Mouse (Mus musculus) C3H10T1/2 (cell line): ENCODE data around the gene Rnase10. TPM values are rescaled to one million over a fixed set of nuclear protein-coding genes. Genes with fewer than 3 reads are reported as not detected.

Source experiments
- polyA plus RNA-seq, 2 experiments: library from polyadenylated mRNA; unstranded; fragments of >200 nt; fragmentation: generic; extraction: Trizol; gene quantifications; one replicate each; pipeline ENCODE4 v1.2.1; 2012; ENCODE audit warnings: missing spikeins in 2 of 2

The Rnase10 gene
- 1 to 10 TPM in 1 of 2 experiments, under 1 TPM in 1; 0.11 to 4.8 TPM for polyA plus RNA-seq

DNA sequence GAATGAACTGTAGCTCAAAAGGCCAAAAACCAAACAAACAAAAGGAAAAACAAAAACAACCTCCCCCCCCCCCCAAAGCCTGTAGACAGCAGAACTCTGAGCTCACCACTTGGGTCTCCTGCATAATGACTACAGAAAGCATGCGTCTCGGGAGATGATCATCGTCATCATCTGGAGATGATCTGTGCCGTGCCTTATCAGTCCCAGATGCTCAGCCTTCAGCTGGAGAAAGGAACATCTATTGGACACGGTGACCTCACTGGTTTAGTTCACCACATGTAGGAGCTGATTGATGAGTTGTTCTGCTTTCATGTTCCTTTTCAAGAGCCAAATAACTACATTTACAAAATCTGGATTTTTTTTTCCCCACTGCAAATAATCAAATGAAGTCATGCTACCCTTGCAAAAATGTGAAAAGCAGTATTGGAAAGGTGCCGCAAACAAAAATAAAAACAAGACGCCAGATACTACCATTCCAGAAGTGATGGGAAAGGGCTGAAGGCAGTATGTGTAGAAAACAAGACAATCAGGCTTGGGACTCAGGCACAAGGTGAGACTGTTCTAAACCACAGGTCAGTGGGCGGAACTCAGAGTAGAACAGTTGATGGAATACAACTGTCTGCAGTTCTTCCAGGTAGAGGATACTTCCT, at the start of gene Rnase10:
Gene Rnase10 (plus strand): TSS at position 600 of the 650 bp plus-strand sequence.

DNA sequence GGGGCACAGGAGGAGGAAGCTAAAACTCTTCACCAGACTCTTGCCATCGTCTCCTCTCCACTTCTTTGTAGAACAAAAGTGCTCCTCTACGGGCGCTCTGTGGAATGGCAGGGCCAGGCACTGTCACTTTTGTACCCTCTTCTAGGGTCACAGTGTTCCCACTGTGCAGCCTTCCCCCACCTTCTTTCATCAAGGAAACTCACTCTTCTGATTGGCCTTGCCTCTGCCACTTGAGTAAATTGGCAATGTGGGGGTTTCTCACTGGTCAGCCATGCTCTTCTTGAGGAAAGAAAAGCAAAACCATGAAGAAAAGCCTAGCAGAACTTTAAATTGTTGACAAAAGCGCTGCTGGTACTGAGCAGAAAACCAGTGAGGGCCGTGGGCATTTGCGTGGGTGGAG, 34.2 kb downstream of the Rnase10 start, which contains the start of gene Rnase9:
Gene Rnase9 (minus strand): TSS at position 101 of the 400 bp plus-strand sequence.

DNA sequence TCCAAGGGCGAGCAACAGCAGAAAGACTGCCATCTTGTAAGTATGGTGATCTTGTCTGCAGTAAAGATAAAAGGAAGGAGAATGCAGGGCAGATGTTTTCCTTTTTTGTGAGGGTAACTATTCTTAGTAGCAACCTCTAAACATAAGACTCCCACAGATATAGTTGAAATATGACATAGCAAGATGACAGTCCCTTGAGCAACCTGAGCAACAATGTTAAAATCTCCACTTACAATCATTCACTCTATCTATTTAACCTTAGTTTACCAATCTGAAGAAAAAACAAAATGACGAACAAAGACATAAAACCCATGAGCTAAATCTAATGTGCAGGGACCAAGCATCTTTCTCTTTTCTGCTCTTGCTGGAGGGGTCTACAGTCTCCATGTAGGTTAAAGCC, 42.5 kb downstream of the Rnase10 start, which contains the start of gene Rnase11:
Gene Rnase11 (minus strand): TSS at position 101 of the 400 bp plus-strand sequence.

DNA sequence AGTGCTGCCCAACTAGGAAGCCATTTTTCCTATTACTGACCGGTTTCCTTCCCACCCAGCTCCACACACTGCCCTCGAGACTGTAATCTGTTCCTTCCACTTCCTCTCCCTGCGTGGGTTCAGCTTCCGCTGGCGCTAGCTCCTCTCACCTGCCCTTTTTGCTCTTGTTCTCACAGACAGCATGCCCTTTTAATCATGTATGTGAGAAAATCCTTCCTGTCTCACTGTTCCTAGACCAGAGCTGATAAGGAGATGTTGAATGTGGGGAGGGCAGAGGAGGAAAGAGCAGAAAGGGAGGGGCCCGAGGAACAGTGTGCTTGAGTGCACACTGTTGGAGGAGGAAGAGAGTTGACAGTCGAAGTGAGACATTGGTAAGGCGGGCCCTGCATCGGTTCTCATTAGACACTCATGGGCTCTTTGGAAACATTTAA, 49.9 kb downstream of the Rnase10 start, which contains the start of gene Rnase12:
Gene Rnase12 (minus strand): TSS at position 261 of the 431 bp plus-strand sequence.

Other genes starting within 250 kb of the Rnase10 start
- 10 to 100 TPM in 1 of 2 experiments, 1 to 10 TPM in 1; 4.6 to 27.5 TPM for gene Ttc5, start 222.2 kb upstream of the Rnase10 start, polyA plus RNA-seq
- not detected for gene Ccnb1ip1, start 200.0 kb upstream of the Rnase10 start, polyA plus RNA-seq
- gene Parp2, start 199.9 kb upstream of the Rnase10 start, polyA plus RNA-seq = 10 to 100 TPM in 1 of 2 experiments, 1 to 10 TPM in 1; 2.8 to 16.9 TPM
- gene Tep1, start 137.2 kb upstream of the Rnase10 start, polyA plus RNA-seq = 10 to 100 TPM; 12.0 to 25.0 TPM
- gene Klhl33, start 110.2 kb upstream of the Rnase10 start, polyA plus RNA-seq = under 1 TPM; 0.01 to 0.52 TPM
- gene Osgep, start 82.9 kb upstream of the Rnase10 start, polyA plus RNA-seq = 10 to 100 TPM; 34.1 to 57.0 TPM
- 100 to 1,000 TPM in 1 of 2 experiments, 10 to 100 TPM in 1; 65.4 to 178 TPM for gene Apex1, start 82.8 kb upstream of the Rnase10 start, polyA plus RNA-seq
- gene Pip4p1, start 76.9 kb upstream of the Rnase10 start, polyA plus RNA-seq = 10 to 100 TPM; 35.4 to 55.3 TPM
- 10 to 100 TPM; 21.1 to 92.2 TPM for gene Pnp, start 76.7 kb upstream of the Rnase10 start, polyA plus RNA-seq
- 10 to 100 TPM in 1 of 2 experiments, 1 to 10 TPM in 1; 9.5 to 31.7 TPM for gene Gm49342, start 63.2 kb upstream of the Rnase10 start, polyA plus RNA-seq
- gene Pnp2, start 51.8 kb upstream of the Rnase10 start, polyA plus RNA-seq = under 1 TPM; 0.19 to 0.86 TPM
- gene Rnase9, start 34.1 kb downstream of the Rnase10 start, polyA plus RNA-seq = not detected
- not detected for gene Rnase11, start 42.4 kb downstream of the Rnase10 start, polyA plus RNA-seq
- not detected for gene Rnase12, start 49.9 kb downstream of the Rnase10 start, polyA plus RNA-seq
- not detected for gene Olfr750, start 66.7 kb downstream of the Rnase10 start, polyA plus RNA-seq
- 10 to 100 TPM in 1 of 2 experiments, under 1 TPM in 1; 0.44 to 20.1 TPM for gene Rnase4, start 83.3 kb downstream of the Rnase10 start, polyA plus RNA-seq
- 1 to 10 TPM in 1 of 2 experiments, under 1 TPM in 1; 0.88 to 1.8 TPM for gene Ang, start 83.4 kb downstream of the Rnase10 start, polyA plus RNA-seq
- not detected for gene Eddm3b, start 106.7 kb downstream of the Rnase10 start, polyA plus RNA-seq
- under 1 TPM in 1 of 2 experiments, not detected in 1; 0.04 TPM for gene Rnase6, start 116.2 kb downstream of the Rnase10 start, polyA plus RNA-seq
- gene Rnase1, start 139.0 kb downstream of the Rnase10 start, polyA plus RNA-seq = under 1 TPM in 1 of 2 experiments, not detected in 1; 0.06 TPM
- gene Rnase2b, start 154.5 kb downstream of the Rnase10 start, polyA plus RNA-seq = not detected
- gene Ang2, start 191.4 kb downstream of the Rnase10 start, polyA plus RNA-seq = under 1 TPM; 0.44 to 0.73 TPM
- not detected for gene Ear14, start 195.6 kb downstream of the Rnase10 start, polyA plus RNA-seq
- not detected for gene Rnase2a, start 248.4 kb downstream of the Rnase10 start, polyA plus RNA-seq